Mouse (Mus musculus) retina, adult 2 months (tissue): ENCODE results near the gene Flywch1.
A peak's percentile ranks its signal among the peaks of the same experiment; 100 is the strongest.

ENCODE experiments used
- DNase-seq: peaks from one replicate; pipeline ENCODE4 v3.0.0-alpha.2; 2012; ENCODE audit warnings: low read depth, low spot score

Gene Flywch1

DNA sequence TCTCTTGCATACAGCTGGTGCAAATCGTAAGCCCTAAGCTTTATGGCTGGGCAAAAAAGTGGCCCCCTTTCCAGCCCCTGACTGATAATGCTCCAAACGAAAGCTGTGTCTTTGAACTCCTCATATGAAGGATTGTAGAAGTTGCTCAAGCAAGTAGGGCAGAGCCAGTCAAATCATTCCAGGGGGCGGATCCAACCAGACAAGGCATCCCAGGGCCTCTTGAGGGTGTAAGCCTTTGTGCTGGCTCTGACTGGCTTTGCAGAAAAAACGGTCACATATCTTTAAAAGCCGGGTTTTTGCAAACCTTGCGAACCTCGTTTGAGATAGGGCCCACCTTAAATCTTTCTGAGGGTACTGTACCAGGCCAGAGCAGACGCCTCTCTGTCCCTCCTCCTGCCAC is 27.3 kb downstream of the Flywch1 start:
- no peak for DNase-seq

DNA sequence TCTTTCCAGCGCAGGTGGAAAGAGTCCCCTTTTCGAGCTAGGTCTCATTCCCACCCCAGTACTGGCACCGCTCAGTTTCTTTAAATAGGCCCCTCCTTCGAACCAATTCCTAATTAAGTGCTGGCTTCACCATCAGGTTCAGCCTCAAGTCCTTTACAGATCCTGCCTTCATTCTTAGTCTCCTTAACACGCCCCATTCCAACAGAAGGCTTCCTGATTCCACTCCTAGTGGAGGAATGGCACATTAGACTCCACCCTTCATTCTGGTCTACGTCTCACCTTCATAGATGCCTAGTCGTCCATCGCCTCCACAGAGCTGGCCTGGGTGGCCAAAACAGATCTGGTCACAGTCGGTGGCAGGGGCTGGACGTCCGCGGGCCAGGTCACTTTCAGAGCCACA is 28.5 kb downstream of the Flywch1 start:
- no peak for DNase-seq

DNA sequence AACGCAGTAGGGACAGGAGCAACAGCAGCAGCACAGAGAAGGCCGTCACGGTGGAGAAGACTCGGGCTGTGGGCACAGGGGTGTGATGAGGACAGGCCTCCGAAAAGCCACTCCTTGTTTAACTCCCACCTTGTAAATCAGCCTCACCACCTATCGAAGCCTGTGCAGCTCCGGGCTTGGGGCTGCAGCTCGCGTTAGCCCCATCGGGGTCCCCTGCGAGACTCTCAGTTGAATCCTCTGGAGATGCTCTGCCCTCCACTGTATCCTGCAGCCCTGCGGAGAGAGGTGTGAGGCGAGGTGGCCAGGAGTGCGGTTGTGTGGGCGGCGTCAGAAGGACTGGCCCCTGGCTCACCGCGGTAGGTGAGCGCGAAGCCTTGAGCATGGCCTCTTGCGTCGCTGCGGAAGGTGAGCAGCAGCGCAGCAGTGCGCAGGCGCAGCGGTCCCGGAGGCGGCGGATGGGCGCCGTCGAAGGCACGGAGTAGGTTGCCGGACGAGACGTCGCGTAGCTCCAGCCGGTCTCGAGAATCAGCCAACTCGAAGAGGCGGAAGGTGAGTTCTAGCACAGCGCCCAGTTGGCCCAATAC is 29.1 kb downstream of the Flywch1 start:
- DNase-seq, result no peak

DNA sequence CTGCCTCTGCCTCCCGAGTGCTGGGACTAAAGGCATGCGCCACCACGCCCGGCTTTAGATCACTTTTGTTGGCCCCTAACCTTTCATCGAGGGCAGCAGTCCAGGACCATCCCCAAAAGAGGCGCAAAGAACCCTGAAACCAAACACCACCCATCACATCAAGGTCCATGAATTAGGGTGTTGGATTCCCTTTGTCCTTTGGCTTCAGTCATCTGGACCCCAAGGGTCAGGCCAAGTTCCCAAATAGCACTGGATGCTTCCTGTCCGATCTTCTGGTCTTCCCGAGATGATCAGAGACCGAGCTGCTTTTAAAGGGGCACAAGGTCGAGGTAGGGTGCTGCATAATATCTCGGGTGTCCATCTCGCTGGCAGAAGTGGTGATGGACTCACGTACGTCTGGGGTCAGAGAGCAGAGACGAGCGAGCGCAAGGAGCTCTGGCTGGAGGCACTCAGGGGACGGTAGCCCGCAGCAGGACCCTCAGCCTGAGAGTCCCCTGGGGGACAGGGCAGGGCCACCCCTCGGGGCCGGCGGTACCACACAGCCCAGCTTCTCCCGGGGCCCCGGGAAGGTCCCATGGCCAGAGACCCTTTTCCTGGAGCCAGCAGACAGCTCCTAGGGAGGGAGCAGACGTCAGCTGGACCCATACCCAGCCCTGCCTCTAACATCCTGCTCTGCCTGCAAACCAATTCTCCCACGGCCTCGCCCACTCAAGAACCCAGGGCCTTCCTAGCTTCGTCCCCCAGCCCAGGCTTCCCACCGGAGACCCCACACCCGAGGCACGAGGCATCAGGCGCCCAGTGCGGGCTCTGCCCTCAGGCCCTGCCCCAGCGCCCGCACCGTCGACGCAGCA is 29.8 kb downstream of the Flywch1 start:
- no peak for DNase-seq

DNA sequence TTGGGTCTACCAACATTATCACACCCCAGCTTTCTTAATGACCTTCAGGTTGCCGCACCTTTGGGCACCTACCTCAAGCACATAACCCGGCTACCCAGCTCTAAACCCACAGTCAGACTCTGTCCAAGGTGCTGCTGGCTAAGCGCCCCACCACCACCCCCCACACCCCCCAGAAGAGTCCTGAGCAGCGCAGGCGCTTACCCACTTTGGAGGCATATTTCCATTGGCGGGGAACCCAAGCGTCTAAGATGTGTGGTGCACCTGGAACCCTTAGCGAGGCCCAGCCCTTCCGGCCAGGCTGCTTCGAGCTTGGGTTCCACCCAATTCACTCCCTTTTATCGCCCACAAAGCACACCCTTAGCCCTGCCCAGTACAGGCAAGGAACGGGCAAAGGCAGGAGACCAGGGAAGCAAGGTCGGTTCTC is 30.8 kb downstream of the Flywch1 start, which contains the start of gene Paqr4:
Gene Paqr4, minus strand, starts transcription at position 270 of the 424 bp plus-strand sequence.
- DNase-seq, result no peak

DNA sequence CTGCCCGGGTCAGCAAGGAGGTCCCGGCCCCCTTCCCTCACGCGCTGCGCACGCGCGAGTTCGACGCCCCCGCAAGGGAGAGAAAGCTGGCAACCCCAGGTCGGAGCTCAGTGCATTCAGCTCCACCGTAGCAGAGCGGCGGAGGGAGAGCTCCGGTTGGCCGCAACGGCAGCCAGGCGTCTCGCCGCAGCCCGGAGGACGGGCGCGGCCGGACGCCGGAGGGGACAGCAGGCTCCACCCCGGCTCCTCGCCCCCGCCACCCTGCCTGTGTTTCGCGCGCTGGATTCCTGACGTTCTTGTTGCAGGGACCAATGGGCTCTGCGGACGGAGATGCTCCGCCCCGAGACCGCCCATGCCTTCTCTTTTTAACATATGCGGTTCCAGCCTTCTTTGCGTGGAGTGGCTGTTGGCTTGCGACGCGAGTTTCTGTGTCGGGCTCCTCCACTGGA is 31.2 kb downstream of the Flywch1 start:
- DNase-seq, result peak; percentile 76

DNA sequence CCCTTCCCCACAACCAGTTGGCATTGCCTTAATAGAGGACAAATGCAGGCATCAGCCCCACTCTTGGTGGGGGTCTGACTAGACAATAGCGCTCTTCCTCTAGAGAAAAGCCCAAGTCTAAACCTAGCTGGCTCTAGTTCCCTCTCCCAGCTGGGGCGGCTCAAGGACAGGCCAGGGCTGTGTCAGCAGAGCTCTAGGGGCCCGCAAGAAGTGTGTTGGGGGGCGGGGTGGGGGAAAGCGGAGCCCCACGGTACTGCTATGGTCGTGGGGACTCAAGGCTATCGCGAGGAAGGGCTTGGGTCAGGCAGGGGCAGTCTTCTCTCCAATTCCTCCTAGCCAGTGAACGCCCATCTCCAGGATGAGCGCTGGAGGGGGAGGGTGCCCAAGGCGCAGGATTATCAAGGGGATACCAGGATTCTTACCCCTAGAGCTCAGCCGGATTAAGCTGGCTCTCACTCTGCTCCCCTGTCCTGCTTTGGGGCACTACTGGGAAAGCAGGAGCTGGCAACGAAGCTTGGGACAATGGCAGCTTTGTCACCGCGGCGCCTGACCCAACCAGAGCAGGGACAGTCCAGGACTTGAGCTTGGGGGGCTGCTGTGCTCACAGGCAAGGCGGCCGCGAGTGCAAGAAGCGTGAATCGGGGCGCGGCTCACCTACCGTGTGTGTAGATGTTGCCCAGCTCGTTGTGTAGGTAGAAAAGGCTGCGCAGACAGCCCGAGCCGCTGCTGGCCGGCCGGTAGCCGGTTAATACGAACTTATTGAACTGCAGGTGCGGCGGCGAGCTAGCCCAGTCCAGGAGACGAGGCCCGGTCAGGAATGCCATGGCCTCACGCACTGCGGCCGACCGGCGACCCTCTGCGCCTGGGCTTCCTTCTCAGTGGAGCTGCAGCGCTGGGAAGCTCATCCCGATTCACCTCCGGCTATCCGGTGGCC is 31.9 kb downstream of the Flywch1 start:
- DNase-seq, result peak; percentile 80

DNA sequence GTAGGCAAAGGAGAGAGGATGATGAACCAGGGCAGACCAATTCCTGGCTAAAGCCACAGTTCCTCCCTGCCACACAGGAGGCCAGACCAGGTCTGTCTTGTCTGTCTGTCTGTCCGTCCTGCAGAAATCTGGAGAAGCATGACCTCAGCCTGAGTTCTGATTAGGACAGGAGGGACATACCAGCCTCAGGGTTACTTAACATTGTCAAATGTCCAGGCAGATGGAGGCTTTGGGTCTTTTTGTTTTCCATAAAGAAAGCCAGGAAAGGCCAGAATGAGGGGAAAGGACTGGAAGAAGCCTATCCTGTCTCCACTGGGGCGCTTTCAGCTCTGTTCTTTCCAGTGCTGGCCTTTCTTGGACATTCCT is 32.6 kb downstream of the Flywch1 start:
- DNase-seq, result no peak

DNA sequence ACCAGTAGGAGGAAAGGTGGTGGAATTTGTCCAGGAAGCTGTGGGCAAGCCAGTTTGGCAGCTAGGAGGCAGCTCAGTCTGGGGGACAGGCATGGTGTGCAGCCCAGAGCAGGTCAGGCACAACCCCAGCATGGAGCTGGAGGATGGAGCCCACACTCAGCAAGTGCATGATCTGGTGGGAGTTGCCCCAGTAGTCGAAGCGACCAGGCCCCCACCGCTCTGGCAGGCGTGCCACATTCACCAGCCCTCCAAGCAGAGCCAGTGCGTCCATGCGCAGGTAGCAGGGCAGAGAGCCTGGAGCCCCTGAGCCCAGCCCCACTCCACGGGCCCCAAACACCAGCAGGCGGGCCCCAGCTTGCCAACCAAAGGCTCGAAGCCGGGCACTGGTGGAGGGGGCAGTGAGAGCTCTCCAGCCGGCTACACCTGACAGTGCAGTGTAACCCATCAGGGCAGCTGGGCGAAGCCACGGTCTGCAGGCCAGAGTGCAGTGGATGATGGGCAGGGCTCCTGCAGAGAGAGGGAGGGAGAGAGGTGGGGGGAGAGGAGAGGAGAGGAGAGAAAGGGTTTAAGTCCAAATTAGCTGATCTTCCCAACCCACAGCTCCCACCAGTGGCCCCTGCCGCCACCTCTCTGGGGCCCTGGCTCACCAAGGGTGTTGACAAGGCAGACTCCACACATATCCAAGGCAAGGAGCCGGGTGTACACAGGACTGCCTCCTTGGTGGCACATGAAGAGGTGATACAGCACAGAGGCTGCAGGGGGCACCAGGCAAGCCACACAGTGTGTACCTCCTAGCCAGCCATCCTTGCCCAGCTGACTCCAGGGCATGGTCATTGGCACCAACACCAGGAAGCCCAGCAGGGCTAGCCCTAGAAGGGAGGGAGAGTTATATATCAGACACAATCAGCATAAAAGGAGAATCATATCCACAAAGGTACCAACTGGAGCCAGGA is 33.6 kb downstream of the Flywch1 start:
- no peak for DNase-seq

DNA sequence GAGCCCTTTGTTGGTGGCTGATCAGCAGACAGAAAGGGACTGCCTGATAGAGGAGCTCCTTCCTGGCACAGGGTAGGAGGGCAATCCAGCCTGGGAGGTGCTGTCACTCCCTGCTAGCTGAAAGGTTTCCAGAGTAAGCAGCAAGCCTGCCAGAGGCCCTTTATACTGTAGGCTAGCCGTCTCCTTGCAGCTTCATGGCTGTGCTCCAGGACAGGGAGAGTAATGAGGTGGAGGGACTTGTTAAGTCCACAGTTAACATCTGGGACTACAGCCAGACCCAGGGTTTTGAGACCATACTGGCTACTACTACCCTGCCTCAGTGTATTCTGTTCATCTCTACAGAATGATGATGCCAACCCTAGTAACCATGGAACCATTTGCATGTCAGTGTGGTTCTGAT is 37.1 kb downstream of the Flywch1 start:
- no peak for DNase-seq

DNA sequence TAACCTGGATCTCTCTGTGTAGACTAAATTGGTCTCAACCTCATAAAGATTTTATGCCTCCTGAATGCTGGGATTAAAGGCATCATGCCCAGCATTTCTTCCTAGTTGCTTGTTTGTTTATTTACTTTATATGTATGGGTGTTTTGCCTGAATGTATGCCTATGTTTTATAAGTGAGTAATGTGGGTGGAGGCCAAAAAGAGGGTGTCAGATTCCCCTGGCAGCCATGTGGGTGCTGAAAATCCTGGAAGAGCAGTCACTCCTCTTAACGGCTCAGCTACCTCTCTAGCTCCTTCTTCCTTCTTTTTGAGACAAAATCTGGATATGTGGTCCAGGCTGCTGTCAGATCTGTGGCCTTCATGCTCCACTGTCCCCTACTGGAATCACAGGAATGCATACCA is 41.0 kb downstream of the Flywch1 start:
- DNase-seq, result no peak

DNA sequence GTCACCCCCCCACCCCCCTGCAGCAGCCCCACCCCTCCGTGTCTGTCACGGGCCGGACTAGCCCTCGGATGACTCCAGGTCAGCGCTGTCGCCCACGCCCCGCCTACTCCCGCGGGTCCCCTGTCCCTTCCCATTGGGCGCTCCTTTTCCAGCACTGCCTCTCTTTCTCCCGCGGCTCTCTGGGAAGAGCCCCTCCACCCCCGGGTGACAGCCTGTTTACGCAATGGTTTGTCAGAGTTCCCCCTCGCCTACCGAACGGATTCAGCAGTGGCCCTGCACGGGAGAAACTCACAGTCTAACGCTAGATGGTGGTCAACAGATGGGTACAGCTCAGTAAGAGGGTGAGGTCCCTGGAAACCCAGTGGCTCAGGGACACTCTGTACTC is 44.7 kb downstream of the Flywch1 start:
- DNase-seq, result no peak

DNA sequence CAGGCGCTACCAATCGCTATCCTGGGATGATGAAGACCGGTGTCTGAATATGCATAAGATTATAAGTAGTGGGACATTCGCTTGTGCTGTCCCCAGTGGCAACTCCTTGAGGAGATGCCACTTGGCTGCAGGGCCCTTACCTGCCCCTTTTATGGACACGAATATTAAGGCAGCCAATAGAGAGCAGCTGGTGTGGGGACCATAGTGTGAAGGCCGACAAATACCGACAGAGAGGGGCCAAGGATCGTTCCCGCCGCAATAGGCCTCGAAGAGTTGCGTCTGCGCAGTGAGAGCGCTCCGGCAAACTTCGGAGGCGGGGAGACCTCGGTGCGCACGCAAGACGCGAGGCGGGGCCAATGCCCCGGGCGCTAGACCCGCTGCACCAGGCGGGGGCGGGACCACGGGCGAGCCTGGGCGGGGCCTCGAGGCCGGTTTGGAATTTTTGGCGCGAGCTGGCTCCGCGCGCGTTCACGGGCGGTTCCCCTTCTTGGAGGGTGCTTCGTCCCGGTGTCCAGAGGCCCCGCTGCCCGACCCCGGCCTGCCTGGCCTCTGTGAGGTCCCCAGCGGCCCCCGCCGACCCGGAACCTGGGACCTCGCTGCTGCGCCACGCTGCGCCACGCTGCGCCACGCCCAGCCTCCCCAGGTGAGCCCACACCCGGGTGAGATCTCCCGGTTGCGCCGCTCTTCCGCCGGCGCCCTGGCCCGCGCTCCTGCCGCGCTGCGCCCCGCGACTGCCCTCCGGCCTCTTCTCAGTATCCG is 45.2 kb downstream of the Flywch1 start, which contains the start of gene Pkmyt1:
Gene Pkmyt1, plus strand, starts transcription at position 338 of the 759 bp plus-strand sequence.
- DNase-seq, result peak; percentile 80

DNA sequence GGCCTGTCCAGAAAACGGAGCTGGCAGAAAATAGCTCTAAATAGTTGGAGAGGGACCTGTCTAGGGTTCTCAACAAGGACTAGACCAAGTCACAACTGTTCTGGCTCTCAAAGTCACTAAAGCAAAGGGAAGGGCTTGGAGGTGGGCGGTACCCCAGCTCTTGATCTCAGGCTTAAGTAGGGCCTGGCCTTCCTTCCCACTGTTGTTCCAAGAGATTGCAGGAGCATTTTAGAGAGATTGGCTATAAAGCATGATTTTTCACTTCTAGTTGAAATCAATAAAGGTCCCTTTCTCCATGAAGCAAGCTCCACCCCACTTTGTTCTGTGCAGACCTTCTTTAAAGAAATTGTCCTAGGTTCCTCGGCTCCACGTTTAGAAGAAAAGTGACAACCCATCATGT is 45.9 kb downstream of the Flywch1 start:
- DNase-seq, result no peak

DNA sequence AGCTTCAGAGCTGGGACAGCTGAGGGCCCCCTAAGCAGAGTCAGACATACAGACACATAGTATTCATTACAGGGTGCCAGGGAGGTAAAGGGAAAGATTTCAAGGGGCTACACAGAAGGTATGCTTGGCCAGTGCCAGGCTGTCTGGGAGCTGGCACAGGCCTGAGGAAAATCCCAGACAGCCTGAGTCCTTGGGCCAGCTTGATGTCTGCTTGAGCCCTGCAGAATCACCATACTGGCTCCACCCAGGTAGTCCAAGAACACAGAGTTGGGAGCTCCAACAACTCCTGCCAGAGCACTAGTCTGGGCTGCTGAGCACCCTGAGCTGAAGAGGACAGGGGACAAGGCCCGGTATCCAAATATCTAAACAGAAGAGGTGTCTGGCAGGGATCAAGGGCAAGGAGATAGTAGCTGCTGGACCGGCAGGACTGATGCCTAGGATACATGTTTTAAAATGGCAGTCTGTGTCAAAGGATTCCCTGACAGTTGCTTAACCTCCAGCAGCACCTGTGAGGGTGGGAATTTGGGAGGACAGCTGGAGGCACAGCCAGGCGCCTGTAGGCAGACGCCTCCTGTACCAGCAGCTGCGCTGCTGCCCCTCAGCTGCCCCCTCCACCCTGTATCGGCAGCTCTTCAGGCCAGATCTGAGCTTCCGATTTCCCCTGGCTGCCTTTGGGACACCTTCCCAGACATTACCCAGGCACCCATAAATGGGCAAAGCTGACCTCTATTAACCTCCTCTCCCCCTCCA is 48.9 kb downstream of the Flywch1 start, which contains the start of gene 1520401A03Rik:
Gene 1520401A03Rik, minus strand, starts transcription at position 408 of the 750 bp plus-strand sequence.
- no peak for DNase-seq

DNA sequence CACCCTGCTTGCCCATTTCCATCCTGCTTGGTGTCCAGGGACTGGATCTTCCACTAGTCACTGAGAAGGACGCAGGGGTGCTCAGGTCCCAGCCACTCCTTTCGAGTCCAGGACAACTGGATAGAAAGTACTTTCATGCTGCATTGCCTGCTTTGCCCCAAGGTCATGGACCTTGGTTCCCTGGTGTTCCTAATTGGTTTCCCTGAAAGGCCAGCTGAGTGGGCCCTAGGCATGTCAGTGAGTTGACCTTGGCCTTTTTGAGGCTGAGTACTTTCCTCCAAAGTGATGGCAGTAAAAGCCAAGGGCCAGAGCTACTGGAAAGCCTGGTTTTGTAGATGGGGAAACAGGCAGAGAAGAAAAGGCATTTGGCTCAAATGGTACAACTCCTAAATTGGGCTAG is 49.5 kb downstream of the Flywch1 start:
- no peak for DNase-seq

DNA sequence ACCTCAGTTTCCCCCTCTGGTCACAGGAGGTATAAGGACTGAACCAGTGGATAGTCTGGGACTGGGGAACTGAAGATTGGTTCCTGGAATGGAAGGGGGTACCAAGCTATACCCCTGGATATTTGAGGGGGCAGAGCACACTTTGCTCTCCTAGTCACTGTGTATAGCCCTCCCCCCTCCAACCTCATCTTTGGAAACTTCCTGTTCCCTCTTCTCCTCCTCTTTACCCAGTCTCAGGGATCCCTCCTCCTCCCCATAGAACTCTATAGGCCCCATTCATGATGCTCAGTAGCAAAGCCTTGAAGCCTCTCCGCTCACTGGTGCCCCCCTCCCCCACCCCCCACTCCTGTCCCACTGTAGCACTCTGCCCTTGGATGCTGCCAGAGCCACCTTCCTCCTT is 51.9 kb downstream of the Flywch1 start:
- DNase-seq, result no peak

DNA sequence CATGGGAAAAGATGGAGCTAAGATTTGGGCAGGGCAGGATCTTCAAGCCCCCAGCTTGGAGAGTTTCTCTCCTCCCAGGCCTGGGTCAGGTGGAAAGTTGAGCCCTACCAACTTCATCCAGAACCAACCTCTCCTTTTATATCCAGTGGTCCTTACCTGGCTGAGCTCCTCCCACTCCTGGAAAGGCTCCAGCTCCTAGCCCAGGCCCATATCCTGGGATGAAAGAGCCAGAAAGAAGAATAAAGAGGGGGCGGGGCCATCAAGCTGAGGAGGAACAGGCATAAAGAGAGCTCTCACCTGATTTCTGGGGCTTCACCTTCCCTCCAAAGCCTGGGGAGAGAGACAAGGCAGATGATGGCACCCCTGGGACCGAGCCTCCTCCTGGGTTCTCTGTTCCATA is 54.4 kb downstream of the Flywch1 start:
- no peak for DNase-seq

DNA sequence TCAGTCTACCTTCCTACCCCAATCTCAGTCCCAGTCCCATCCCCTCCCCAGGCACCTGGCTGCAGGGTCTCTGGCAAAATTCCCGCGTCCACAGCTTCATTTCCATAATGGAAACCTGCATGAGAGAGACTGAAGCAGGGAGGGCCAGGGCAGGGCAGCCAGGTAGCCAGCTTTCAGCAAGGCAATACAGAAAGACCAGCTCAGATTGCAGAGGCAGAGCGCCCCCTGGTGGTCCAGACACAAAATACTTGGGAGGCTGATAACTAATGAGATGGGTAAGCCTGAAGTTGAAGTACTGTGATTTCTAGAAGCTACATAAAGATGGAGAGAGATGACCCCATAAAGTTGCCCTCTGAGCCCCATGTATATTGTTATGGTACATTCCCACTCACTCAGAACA is 65.2 kb downstream of the Flywch1 start:
- peak; percentile 65 for DNase-seq
